Mouse (Mus musculus): ENCODE data around the gene Tnfaip6.

GRCm38 (mm10) chr2:52057681-52058080 lies 19.9 kb downstream of the Tnfaip6 start:
- no peak for TF ChIP-seq CTCF (IDR thresholded peaks at IDR 0.05; ENCODE audit: low read depth)
- no peak for TF ChIP-seq EP300 (IDR thresholded peaks at IDR 0.05; ENCODE audit: low read depth)
